Mouse (Mus musculus) midbrain, postnatal 0 days (tissue): ENCODE data around the gene Olfr961. TPM values are rescaled to one million over a fixed set of nuclear protein-coding genes. Genes with fewer than 3 reads are reported as not detected.

Experiments used
- ATAC-seq: fragments of 200-750 bp; cut with Nextera tagmentation; 2 replicates; pipeline ENCODE4 v1.8.0; 2017; ENCODE audit warnings: moderate number of reproducible peaks, mild to moderate bottlenecking, moderate TSS enrichment, moderate library complexity; ENCODE audit not compliant: low FRiP score
- DNase-seq: peaks from one replicate; pipeline ENCODE4 v3.0.0-alpha.2; 2015; ENCODE audit warnings: low spot score
- H3K27ac ChIP-seq: fragments of 300-500 bp; sonication (generic); 2 replicates; pipeline ENCODE4 v1.5.1; 2014; ENCODE audit warnings: low read depth, mild to moderate bottlenecking, low read length, mixed read lengths
- H3K27me3 ChIP-seq: fragments of 300-500 bp; sonication (generic); 2 replicates; pipeline ENCODE4 v1.6.1; 2014; ENCODE audit warnings: low read length, control low read depth, mixed read lengths; ENCODE audit not compliant: insufficient read depth
- H3K36me3 ChIP-seq: fragments of 300-500 bp; sonication (generic); 2 replicates; pipeline ENCODE4 v1.6.1; 2014; ENCODE audit warnings: low read length, control low read depth, mixed read lengths; ENCODE audit not compliant: insufficient read depth
- H3K4me1 ChIP-seq: fragments of 300-500 bp; sonication (generic); 2 replicates; pipeline ENCODE4 v1.6.1; 2014; ENCODE audit warnings: mild to moderate bottlenecking, control low read depth, antibody characterized with exemption, low read length, mixed read lengths; ENCODE audit not compliant: insufficient read depth
- H3K4me2 ChIP-seq: fragments of 300-500 bp; sonication (generic); 2 replicates; pipeline ENCODE4 v1.6.1; 2014; ENCODE audit warnings: low read depth, mild to moderate bottlenecking, low read length, mixed read lengths; ENCODE audit not compliant: poor library complexity, severe bottlenecking
- H3K4me3 ChIP-seq: fragments of 300-500 bp; sonication (generic); 2 replicates; pipeline ENCODE4 v1.5.1; 2014; ENCODE audit warnings: low read depth, mild to moderate bottlenecking, low read length, moderate library complexity
- H3K9ac ChIP-seq: fragments of 300-500 bp; sonication (generic); replicated peaks from 2 replicates; pipeline ENCODE4 v1.6.1; 2014; ENCODE audit warnings: mild to moderate bottlenecking, low read length, moderate library complexity, mixed read lengths; ENCODE audit not compliant: poor library complexity, severe bottlenecking
- H3K9me3 ChIP-seq: fragments of 300-500 bp; sonication (generic); 2 replicates; pipeline ENCODE4 v1.6.1; 2016; ENCODE audit warnings: low read length, control low read depth
- CTCF ChIP-seq: IDR thresholded peaks from 2 replicates; pipeline ENCODE4 v1.5.1; 2016; ENCODE audit warnings: antibody characterized with exemption, mild to moderate bottlenecking
- WGBS: fragments of 180-500 bp; shearing (Covaris S2); extraction: QIAGEN DNeasy Blood & Tissue Kit; methylation state at CpG from one replicate; pipeline ENCODE4 v1.1.7; 2014; 5-methylcytosine and 5-hydroxymethylcytosine counted together
- polyA plus RNA-seq: library from polyadenylated mRNA; unstranded; fragments of >200 nt; fragmentation: Nextera tagmentation; extraction: Ambion mirVana; gene quantifications from 2 replicates; pipeline ENCODE4 v1.2.1, GENCODE M21; 2015
- total RNA-seq: library from RNA; depleted of rRNA; stranded (reverse); fragments of >200 nt; gene quantifications from 2 replicates; pipeline ENCODE4 v1.2.3, GENCODE M21; 2014

The Olfr961 gene
- total and polyA plus RNA-seq, 2 experiments from 2014 or later: not detected

GRCm38 (mm10) chr9:39647382-39647781, 2.5 kb downstream of the Olfr961 start:
- no peak overlapping the region for H3K4me3 ChIP-seq
- no peaks in the 10 kb centered on the region for H3K9me3 ChIP-seq
- no peaks in the 10 kb centered on the region for H3K27me3 ChIP-seq
- H3K9ac ChIP-seq: no peak overlapping the region
- 89% methylated on average over 4 of the region's 4 CpGs for WGBS
- no peak for TF ChIP-seq CTCF
- no peaks in the 10 kb centered on the region for H3K36me3 ChIP-seq
- DNase-seq: no peak
- H3K4me1 ChIP-seq: no peaks in the 10 kb centered on the region
- ATAC-seq: no peak
- H3K4me2 ChIP-seq: no peak overlapping the region
- no peak overlapping the region for H3K27ac ChIP-seq

DNA sequence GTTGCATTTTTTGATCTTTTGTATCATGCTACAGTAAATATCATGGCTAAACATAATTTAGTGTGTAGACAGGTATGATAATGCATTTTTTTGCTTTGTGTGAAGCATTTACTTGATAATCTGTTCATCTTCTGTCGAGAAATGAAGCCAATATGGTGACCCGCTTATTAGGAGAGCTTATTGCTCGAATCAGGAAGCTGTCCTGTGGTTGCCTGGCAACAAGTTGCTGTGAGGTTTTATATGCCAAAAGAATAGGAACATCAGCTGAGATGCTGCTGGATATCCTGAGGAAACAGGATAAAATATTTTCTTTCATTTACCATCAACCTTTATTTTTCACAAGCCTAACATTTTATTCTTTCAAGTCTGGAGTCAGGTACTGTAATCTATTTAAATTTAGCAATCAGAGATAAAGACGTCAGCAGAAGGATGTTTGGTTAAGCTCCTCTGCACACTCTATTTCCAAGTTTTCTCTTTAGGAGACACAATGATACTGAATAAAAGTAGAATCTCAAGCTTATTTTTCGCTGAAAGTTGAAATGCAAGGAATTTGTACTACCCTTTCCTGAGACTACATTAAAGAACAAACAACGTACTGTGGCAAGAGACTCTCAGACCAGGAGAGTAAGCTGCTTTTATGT, 10.0 kb downstream of the Olfr961 start:
- DNase-seq: peak; percentile 69

GRCm38 (mm10) chr9:39666905-39667304, 22.0 kb downstream of the Olfr961 start, which contains the start of gene Olfr963:
TSS of gene Olfr963 (plus strand) at chr9:39667205.
- H3K36me3 ChIP-seq: no peaks in the 10 kb centered on the region
- no peak within 1 kb of the TSS for H3K4me3 ChIP-seq
- TF ChIP-seq CTCF: no peak
- H3K4me2 ChIP-seq: no peak within 1 kb of the TSS
- ATAC-seq (no peak), DNase-seq (no peak)
- no peaks in the 10 kb centered on the region for H3K4me1 ChIP-seq
- 93% methylated on average over 1 of the region's 1 CpGs for WGBS
- H3K27ac ChIP-seq: no peak within 1 kb of the TSS
- H3K27me3 ChIP-seq: no peaks in the 10 kb centered on the region
- no peak within 1 kb of the TSS for H3K9ac ChIP-seq
- no peaks in the 10 kb centered on the region for H3K9me3 ChIP-seq

More for the DNA sequence above, 10.0 kb downstream of the Olfr961 start:
- TF ChIP-seq CTCF: no peak
- Histone ChIP-seq H3K4me1 (peaks cover 4% of the 10 kb centered on the region; the same call in 1 of the 2 replicates), H3K27ac (peak overlapping the region; percentile 12; the same call in 1 of the 2 replicates), H3K9me3 (no peaks in the 10 kb centered on the region), H3K4me3 (no peak overlapping the region), H3K36me3 (no peaks in the 10 kb centered on the region), H3K27me3 (no peaks in the 10 kb centered on the region), H3K4me2 (no peak overlapping the region), H3K9ac (no peak overlapping the region)
- WGBS: 23% methylated on average over 6 of the region's 6 CpGs
- peak; percentile 78; the same call in 1 of the 2 replicates for ATAC-seq

DNA sequence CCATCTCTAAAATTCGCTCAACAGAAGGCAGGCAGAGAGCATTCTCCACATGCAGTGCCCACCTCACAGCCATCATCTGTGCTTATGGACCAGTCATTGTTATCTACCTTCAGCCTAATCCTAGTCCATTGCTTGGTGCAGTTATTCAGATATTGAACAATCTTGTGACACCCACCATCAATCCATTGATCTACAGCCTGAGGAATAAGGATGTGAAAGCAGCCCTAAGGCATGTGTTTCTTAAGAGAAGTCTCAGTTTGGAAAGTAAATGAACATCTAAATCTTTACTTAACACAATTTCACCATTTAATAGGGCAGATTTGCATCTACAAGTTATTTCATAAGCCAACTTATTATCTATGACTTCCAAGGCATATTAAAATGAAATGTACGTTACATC, 24.8 kb downstream of the Olfr961 start:
- Histone ChIP-seq H3K27me3 (no peaks in the 10 kb centered on the region), H3K27ac (no peak overlapping the region), H3K36me3 (no peaks in the 10 kb centered on the region), H3K9me3 (no peaks in the 10 kb centered on the region), H3K4me3 (no peak overlapping the region), H3K9ac (no peak overlapping the region), H3K4me2 (no peak overlapping the region), H3K4me1 (no peaks in the 10 kb centered on the region)
- TF ChIP-seq CTCF: no peak
- ATAC-seq: no peak
- WGBS: 84% methylated on average over 2 of the region's 2 CpGs
- no peak for DNase-seq

DNA sequence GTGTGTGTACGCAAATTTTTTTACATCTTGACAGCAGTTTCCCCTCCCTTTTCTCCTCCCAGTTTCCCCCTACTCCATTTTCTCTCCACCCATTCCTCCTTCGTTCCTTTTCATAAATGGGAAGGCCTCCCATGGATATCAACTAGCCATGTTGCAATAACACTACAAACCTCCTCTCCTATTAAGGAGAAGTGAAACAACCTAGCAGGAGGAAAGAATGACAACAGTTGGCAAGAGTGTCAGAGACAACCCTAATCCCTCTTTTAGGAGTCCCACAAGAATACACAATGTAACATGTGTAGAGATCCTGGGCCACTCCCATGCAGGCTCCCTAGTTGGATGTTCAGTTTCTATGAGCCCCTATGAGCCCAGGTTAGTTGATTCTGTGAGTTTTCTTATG, 29.9 kb downstream of the Olfr961 start:
- Histone ChIP-seq H3K4me2 (no peak overlapping the region), H3K9me3 (no peaks in the 10 kb centered on the region), H3K4me3 (no peak overlapping the region), H3K4me1 (no peaks in the 10 kb centered on the region), H3K36me3 (no peaks in the 10 kb centered on the region), H3K27me3 (no peaks in the 10 kb centered on the region), H3K27ac (no peak overlapping the region), H3K9ac (no peak overlapping the region)
- no peak for TF ChIP-seq CTCF
- ATAC-seq (no peak), DNase-seq (no peak)
- 83% methylated on average over 2 of the region's 2 CpGs for WGBS

DNA sequence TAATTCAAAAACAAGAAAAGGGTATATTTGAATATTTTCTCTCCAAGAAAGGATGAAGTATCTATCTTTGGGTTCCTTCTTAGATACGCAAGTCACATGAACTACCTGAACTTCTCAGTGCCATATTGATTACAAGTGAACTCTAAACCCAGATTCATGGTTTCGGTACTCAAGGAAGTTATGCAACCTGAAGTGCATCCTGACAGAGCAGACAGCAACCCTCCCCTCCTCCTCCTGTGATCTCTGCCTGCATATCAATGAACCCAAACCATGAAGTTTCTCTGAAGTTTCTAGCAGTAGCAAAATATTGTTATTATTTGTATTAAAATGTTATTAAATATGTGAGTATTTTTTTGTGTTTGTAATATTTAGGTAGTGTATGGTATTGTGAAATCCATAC, 33.7 kb downstream of the Olfr961 start:
- no peak for DNase-seq
- H3K27me3 ChIP-seq: no peaks in the 10 kb centered on the region
- no peak overlapping the region for H3K9ac ChIP-seq
- H3K4me3 ChIP-seq: no peak overlapping the region
- 95% methylated on average over 2 of the region's 2 CpGs for WGBS
- no peaks in the 10 kb centered on the region for H3K9me3 ChIP-seq
- no peaks in the 10 kb centered on the region for H3K36me3 ChIP-seq
- no peaks in the 10 kb centered on the region for H3K4me1 ChIP-seq
- no peak for ATAC-seq
- no peak overlapping the region for H3K27ac ChIP-seq
- TF ChIP-seq CTCF: no peak
- H3K4me2 ChIP-seq: no peak overlapping the region
